ENCODE assay signal across 10 mouse cellular contexts in the genomic region with DNA sequence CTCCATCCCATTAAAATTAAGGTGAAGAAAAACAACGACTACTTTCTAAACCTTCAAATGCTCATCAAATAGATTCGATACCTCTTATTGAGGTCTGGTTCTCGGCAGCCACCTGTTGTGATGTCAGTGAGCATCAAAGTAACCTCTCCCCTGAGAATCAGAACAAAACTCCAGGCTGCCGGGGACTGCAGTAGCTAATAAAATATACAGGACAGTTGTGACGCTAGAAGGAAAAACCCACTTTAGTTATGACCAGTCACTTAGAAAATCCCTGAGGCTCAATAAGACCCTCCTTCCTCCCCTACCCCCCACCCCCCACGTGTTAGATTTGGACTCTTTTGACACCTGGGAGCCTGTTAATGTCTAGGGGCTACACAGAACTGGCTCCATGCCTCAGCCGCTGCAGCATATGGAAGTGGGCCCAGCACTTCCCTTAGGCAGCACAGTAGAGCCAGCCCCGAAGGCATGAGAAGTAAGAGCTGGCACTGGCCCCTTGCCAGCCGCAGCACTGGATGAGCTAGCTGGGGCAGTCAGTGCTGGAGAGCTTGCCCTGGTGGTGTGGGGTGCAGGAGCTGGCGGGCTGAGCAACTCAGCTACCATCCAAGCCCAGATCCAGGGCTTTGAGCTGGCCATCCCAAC.
DNase-seq lines count a peak whose midpoint lies in the region; ATAC-seq and TF ChIP-seq lines count a peak whose summit lies in the region.
"Had no signal": no experiment of that assay in that cellular context is flagged by ENCODE, and none has a peak within 500 bp of the region (broad histone marks: within the 10 kb centered on the region; RNA-seq: fewer than 3 reads in every experiment).

No protein-coding gene starts in this region.

- no peak overlapping the region for H3K4me3 ChIP-seq in forebrain, embryonic 13.5 days
- H3K4me3 ChIP-seq in forebrain, embryonic 12.5 days (replicated peaks) = no peak overlapping the region
- H3K4me3 ChIP-seq: midbrain, embryonic 12.5 days had no signal

- peak; percentile 85 for DNase-seq in left cerebral cortex, postnatal 4 days
- DNase-seq in left cerebral cortex, postnatal 36 days (ENCODE audit: low spot score in 2 of 2) = no peak
- peak; percentile 75 for DNase-seq in brain, embryonic 14.5 days (ENCODE audit: low read depth)
- peak; percentile 20 to 26 for DNase-seq in heart, postnatal 36 days
- DNase-seq in layer of hippocampus, adult 18-20 months (ENCODE audit: low spot score in 2 of 2) = no peak
- no peak for DNase-seq in urinary bladder, postnatal 10 days (ENCODE audit: low spot score)

- no peak overlapping the region for H3K9ac ChIP-seq in forebrain, embryonic 13.5 days
- no peak overlapping the region for H3K9ac ChIP-seq in forebrain, embryonic 12.5 days
- H3K9ac ChIP-seq: midbrain, embryonic 12.5 days had no signal

- 62% methylated on average over 10 of the region's 10 CpGs for WGBS in forebrain, embryonic 13.5 days
- 75% methylated on average over 10 of the region's 10 CpGs for WGBS in forebrain, embryonic 12.5 days

- TF ChIP-seq CTCF in brain, embryonic 14.5 days (IDR thresholded peaks at IDR 0.05; ENCODE audit: borderline replicate concordance, extremely low read depth, insufficient read depth, insufficient read length) = no peak

- no peak overlapping the region for H3K4me2 ChIP-seq in forebrain, embryonic 13.5 days
- H3K4me2 ChIP-seq in forebrain, embryonic 12.5 days = no peak overlapping the region
- H3K4me2 ChIP-seq: midbrain, embryonic 12.5 days had no signal

- peaks cover 32% of the 10 kb centered on the region for H3K36me3 ChIP-seq in forebrain, embryonic 13.5 days (ENCODE audit: poor library complexity, severe bottlenecking)
- peaks cover 28% of the 10 kb centered on the region for H3K36me3 ChIP-seq in forebrain, embryonic 12.5 days (replicated peaks)

- peak; percentile 81 for ATAC-seq in forebrain, embryonic 13.5 days
- no peak for ATAC-seq in forebrain, embryonic 12.5 days (ENCODE audit: low FRiP score)
- ATAC-seq: activated CD4-positive, CD25-positive, alpha-beta regulatory T cell, adult 4 months had no signal

- intact Hi-C loops in left cerebral cortex, postnatal 4 days (cut with DNase I) = no loop called here
- intact Hi-C loops in left cerebral cortex, postnatal 36 days (cut with DNase I) = no loop called here
- intact Hi-C loops in heart, postnatal 36 days (cut with DNase I) = no loop called here

- no peak for TF ChIP-seq POLR2A in brain, embryonic 14.5 days (IDR thresholded peaks at IDR 0.05; ENCODE audit: borderline replicate concordance, extremely low read depth, insufficient read depth, insufficient read length, poor library complexity, severe bottlenecking)

- no peaks in the 10 kb centered on the region for H3K9me3 ChIP-seq in forebrain, embryonic 13.5 days (replicated peaks)
- no peaks in the 10 kb centered on the region for H3K9me3 ChIP-seq in forebrain, embryonic 12.5 days

- no peak overlapping the region for H3K27ac ChIP-seq in forebrain, embryonic 13.5 days
- no peak overlapping the region for H3K27ac ChIP-seq in forebrain, embryonic 12.5 days
- H3K27ac ChIP-seq: midbrain, embryonic 12.5 days had no signal

- peaks cover 6% of the 10 kb centered on the region; the same call in 1 of the 2 replicates for H3K4me1 ChIP-seq in forebrain, embryonic 13.5 days
- H3K4me1 ChIP-seq in forebrain, embryonic 12.5 days = no peaks in the 10 kb centered on the region
- H3K4me1 ChIP-seq: midbrain, embryonic 12.5 days had no signal

- no peaks in the 10 kb centered on the region for H3K27me3 ChIP-seq in forebrain, embryonic 13.5 days
- no peaks in the 10 kb centered on the region for H3K27me3 ChIP-seq in forebrain, embryonic 12.5 days
- H3K27me3 ChIP-seq: midbrain, embryonic 12.5 days had no signal

Comparison
In these comparisons a context has a peak if more than half of its experiments do, and no peak if none do; other contexts are left out.
1. DNase-seq: peak in left cerebral cortex, postnatal 4 days (single experiment), brain, embryonic 14.5 days (single experiment) and heart, postnatal 36 days (2 of 2); none in left cerebral cortex, postnatal 36 days (0 of 2), layer of hippocampus, adult 18-20 months (0 of 2) and urinary bladder, postnatal 10 days (single experiment).